In the genomic region with DNA sequence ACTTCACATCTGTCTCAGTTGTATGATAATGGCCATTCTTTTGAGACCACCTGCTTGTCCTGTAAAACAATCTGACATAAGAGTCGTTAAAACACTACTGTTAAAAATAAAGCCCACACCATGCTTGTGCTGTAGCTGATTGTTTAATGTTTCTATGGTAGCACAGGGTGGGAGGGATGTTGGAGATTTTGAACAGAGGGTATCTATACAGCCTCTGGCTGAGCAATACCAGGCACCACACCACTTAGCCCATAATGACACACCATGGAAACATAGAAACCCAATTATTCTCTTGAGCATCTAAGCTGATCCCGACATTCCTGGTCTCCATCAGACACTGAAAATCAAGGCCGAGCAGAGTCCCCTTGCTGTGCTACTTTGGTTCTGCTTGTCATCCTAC, we compare ENCODE assay signal across 21 mouse cellular contexts. TPM values are rescaled to one million over a fixed set of nuclear protein-coding genes. Genes with fewer than 3 reads are reported as not detected.
A peak's percentile ranks its signal among the peaks of the same experiment; 100 is the strongest.
DNase-seq lines count a peak whose midpoint lies in the region; ATAC-seq and TF ChIP-seq lines count a peak whose summit lies in the region.
"Had no signal": no experiment of that assay in that cellular context is flagged by ENCODE, and none has a peak within 500 bp of the region (broad histone marks: within the 10 kb centered on the region; RNA-seq: fewer than 3 reads in every experiment).

No protein-coding gene starts in this region.

- no peak for TF ChIP-seq CTCF in layer of hippocampus, adult 2 months (conservative IDR thresholded peaks at IDR 0.05)
- no peak for TF ChIP-seq CTCF in cortical plate, adult 2 months (IDR thresholded peaks at IDR 0.05; ENCODE audit: extremely low read depth, insufficient read depth, low read length)

- 0 out of 2 replicates have a peak, but pooled peaks have one; percentile 39 for ATAC-seq in hindbrain, embryonic 13.5 days (ENCODE audit: low FRiP score)
- ATAC-seq in hindbrain, embryonic 11.5 days (ENCODE audit: low FRiP score): no peak
- ATAC-seq in inflammation-experienced regulatory T-cells, adult 6 months: no peak
- ATAC-seq: forebrain, embryonic 13.5 days; forebrain, embryonic 15.5 days; forebrain, postnatal 0 days had no signal

- H3K36me3 ChIP-seq in hindbrain, embryonic 13.5 days: peaks cover 14% of the 10 kb centered on the region; the same call in 1 of the 2 replicates
- no peaks in the 10 kb centered on the region for H3K36me3 ChIP-seq in hindbrain, embryonic 11.5 days (ENCODE audit: control insufficient read depth, insufficient read depth, low read length)
- H3K36me3 ChIP-seq: forebrain, embryonic 15.5 days had no signal

- peaks cover 32% of the 10 kb centered on the region for H3K27me3 ChIP-seq in hindbrain, embryonic 13.5 days
- H3K27me3 ChIP-seq in hindbrain, embryonic 11.5 days (ENCODE audit: control insufficient read depth, insufficient read depth, low read length): peaks cover 22% of the 10 kb centered on the region; the same call in 1 of the 2 replicates
- H3K27me3 ChIP-seq: embryonic facial prominence, embryonic 12.5 days; forebrain, embryonic 13.5 days; forebrain, embryonic 15.5 days had no signal

- no peak overlapping the region for H3K4me2 ChIP-seq in hindbrain, embryonic 13.5 days
- H3K4me2 ChIP-seq in hindbrain, embryonic 11.5 days (replicated peaks; ENCODE audit: low read depth, low read length): no peak overlapping the region
- H3K4me2 ChIP-seq: embryonic facial prominence, embryonic 12.5 days; forebrain, embryonic 13.5 days; forebrain, embryonic 15.5 days had no signal

- H3K27ac ChIP-seq in hindbrain, embryonic 13.5 days: no peak overlapping the region
- H3K27ac ChIP-seq in hindbrain, embryonic 11.5 days (ENCODE audit: low read depth, low read length): no peak overlapping the region
- peak overlapping the region; percentile 39; the same call in 1 of the 2 replicates for H3K27ac ChIP-seq in layer of hippocampus, adult 2 months
- H3K27ac ChIP-seq in cortical plate, adult 2 months (ENCODE audit: insufficient read depth, low read length): 0 out of 2 replicates have a peak overlapping the region, but pooled peaks have one; percentile 13
- H3K27ac ChIP-seq: embryonic facial prominence, embryonic 10.5 days; embryonic facial prominence, embryonic 12.5 days; forebrain, embryonic 13.5 days; forebrain, embryonic 15.5 days had no signal

- H3K9me3 ChIP-seq in hindbrain, embryonic 13.5 days: no peaks in the 10 kb centered on the region
- no peaks in the 10 kb centered on the region for H3K9me3 ChIP-seq in hindbrain, embryonic 11.5 days (ENCODE audit: control insufficient read depth, low read length)
- H3K9me3 ChIP-seq: embryonic facial prominence, embryonic 10.5 days; embryonic facial prominence, embryonic 12.5 days; forebrain, embryonic 13.5 days; forebrain, embryonic 15.5 days had no signal

- no peak overlapping the region for H3K4me3 ChIP-seq in hindbrain, embryonic 13.5 days
- H3K4me3 ChIP-seq in hindbrain, embryonic 11.5 days (ENCODE audit: low read depth, low read length): no peak overlapping the region
- no peak overlapping the region for H3K4me3 ChIP-seq in layer of hippocampus, adult 2 months
- no peak overlapping the region for H3K4me3 ChIP-seq in cortical plate, adult 2 months (ENCODE audit: insufficient read depth, low read length)
- H3K4me3 ChIP-seq: embryonic facial prominence, embryonic 10.5 days; embryonic facial prominence, embryonic 12.5 days; forebrain, embryonic 13.5 days; forebrain, embryonic 15.5 days had no signal

- no peak for TF ChIP-seq POLR2A in cortical plate, adult 2 months (IDR thresholded peaks at IDR 0.05; ENCODE audit: extremely low read depth, insufficient read depth, low read length)

- whole genome bisulfite sequencing in hindbrain, embryonic 13.5 days: 78% methylated on average over 3 of the region's 3 CpGs
- WGBS in hindbrain, embryonic 11.5 days: 85% methylated on average over 3 of the region's 3 CpGs

- H3K4me1 ChIP-seq in hindbrain, embryonic 13.5 days (replicated peaks): peaks cover 15% of the 10 kb centered on the region
- no peaks in the 10 kb centered on the region for H3K4me1 ChIP-seq in hindbrain, embryonic 11.5 days (replicated peaks; ENCODE audit: control insufficient read depth, insufficient read depth, low read length)
- H3K4me1 ChIP-seq in cortical plate, adult 2 months (ENCODE audit: control insufficient read depth, insufficient read depth, low read length): peaks cover 2% of the 10 kb centered on the region
- H3K4me1 ChIP-seq: embryonic facial prominence, embryonic 12.5 days had no signal

- no peak for DNase-seq in hindbrain, embryonic 11.5 days (ENCODE audit: low spot score)
- DNase-seq in layer of hippocampus, adult 2 months (ENCODE audit: low spot score in 2 of 2): no peak
- no peak for DNase-seq in layer of hippocampus, postnatal 10 days (ENCODE audit: low spot score in 2 of 2)
- DNase-seq: adrenal gland, adult 2 months; adrenal gland, postnatal 10 days; adrenal gland, postnatal 25 days; cerebellum, adult 11 months; cerebellum, adult 18-20 months; cerebellum, adult 8-10 months; cerebellum, adult 9-11 months; cerebellum, postnatal 14 days; cerebellum, postnatal 36 days; forebrain, postnatal 0 days had no signal

- H3K9ac ChIP-seq in hindbrain, embryonic 13.5 days: no peak overlapping the region
- no peak overlapping the region for H3K9ac ChIP-seq in hindbrain, embryonic 11.5 days (ENCODE audit: low read depth, low read length)
- H3K9ac ChIP-seq: embryonic facial prominence, embryonic 12.5 days; forebrain, embryonic 13.5 days; forebrain, embryonic 15.5 days; forebrain, postnatal 0 days had no signal

RNA-seq across cellular contexts. Expression of a gene that starts 41.0 kb away (rescaled TPM):
- polyA plus RNA-seq in hindbrain, embryonic 13.5 days (2015; fragmentation: Nextera tagmentation; extraction: Ambion mirVana): 566 and 774 TPM in 2 replicates
- polyA plus RNA-seq in hindbrain, embryonic 11.5 days (2014; fragmentation: Nextera tagmentation; extraction: Ambion mirVana): 385 and 413 TPM in 2 replicates
- 100 to 1,000 TPM; 217 to 220 TPM for total RNA-seq in layer of hippocampus, adult 2 months (2021)
- 100 to 1,000 TPM; 592 to 633 TPM for total RNA-seq in layer of hippocampus, postnatal 10 days (2021)
- 446 and 493 TPM in 2 replicates for polyA plus RNA-seq in cortical plate, adult 2 months (2012; rRNA removed)
- under 1 TPM in 1 of 3 experiments, not detected in 2; 0.38 TPM for polyA plus RNA-seq in inflammation-experienced regulatory T-cells, adult 6 months (2017; shearing (Covaris generic))
- total RNA-seq: MEL had no signal

Comparison
In these comparisons a context has a peak if more than half of its experiments do, and no peak if none do; other contexts are left out.
1. H3K27ac ChIP-seq: peak in layer of hippocampus, adult 2 months (single experiment) and cortical plate, adult 2 months (single experiment); none in hindbrain, embryonic 13.5 days (single experiment) and hindbrain, embryonic 11.5 days (single experiment).
2. RNA of a gene that starts 41.0 kb away (polyA plus RNA-seq): 566 to 774 TPM in hindbrain, embryonic 13.5 days, 446 to 493 TPM in cortical plate, adult 2 months and 385 to 413 TPM in hindbrain, embryonic 11.5 days; 0.38 TPM in inflammation-experienced regulatory T-cells, adult 6 months; every median in the first group is over 100 times any median in the second.